22 mouse cellular contexts compared by ENCODE assay signal in genomic region chr5:65672162-65672561, GRCm38 (mm10).
"Had no signal": no experiment of that assay in that cellular context is flagged by ENCODE, and none has a peak within 500 bp of the region (broad histone marks: within the 10 kb centered on the region; RNA-seq: fewer than 3 reads in every experiment).

No protein-coding gene starts in this region.

- H3K27ac ChIP-seq: heart, embryonic 10.5 days; hindbrain, embryonic 10.5 days; hindbrain, embryonic 12.5 days; hindbrain, embryonic 14.5 days; intestine, embryonic 15.5 days; limb, embryonic 10.5 days; limb, embryonic 12.5 days; liver, embryonic 13.5 days; liver, embryonic 15.5 days had no signal

- H3K4me3 ChIP-seq: heart, embryonic 10.5 days; heart, embryonic 12.5 days; hindbrain, embryonic 10.5 days; hindbrain, embryonic 12.5 days; intestine, embryonic 15.5 days; limb, embryonic 10.5 days; limb, embryonic 12.5 days; liver, embryonic 13.5 days; liver, embryonic 15.5 days had no signal

- H3K9me3 ChIP-seq: heart, embryonic 10.5 days; hindbrain, embryonic 10.5 days; intestine, embryonic 15.5 days; limb, embryonic 10.5 days; limb, embryonic 12.5 days; liver, embryonic 13.5 days; liver, embryonic 15.5 days had no signal

- DNase-seq: gastrocnemius, postnatal 14 days; heart, adult 18-20 months; heart, postnatal 10 days; heart, postnatal 4 days; kidney, adult 18-20 months; kidney, adult 8-10 months; kidney, postnatal 10 days; kidney, postnatal 25 days; kidney, postnatal 4 days; layer of hippocampus, adult 9-11 months; liver; liver, embryonic 13.5 days had no signal

- H3K9ac ChIP-seq: heart, embryonic 12.5 days; hindbrain, embryonic 12.5 days; hindbrain, embryonic 14.5 days; intestine, embryonic 15.5 days; limb, embryonic 12.5 days; liver, embryonic 13.5 days; liver, embryonic 15.5 days had no signal

- H3K27me3 ChIP-seq: heart, embryonic 12.5 days; hindbrain, embryonic 12.5 days; intestine, embryonic 15.5 days; limb, embryonic 12.5 days; liver, embryonic 13.5 days; liver, embryonic 15.5 days had no signal

- H3K4me2 ChIP-seq: heart, embryonic 12.5 days; hindbrain, embryonic 12.5 days; hindbrain, embryonic 14.5 days; intestine, embryonic 15.5 days; limb, embryonic 12.5 days; liver, embryonic 11.5 days; liver, embryonic 13.5 days; liver, embryonic 15.5 days had no signal

- H3K4me1 ChIP-seq: heart, embryonic 12.5 days; hindbrain, embryonic 10.5 days; hindbrain, embryonic 12.5 days; intestine, embryonic 15.5 days; limb, embryonic 10.5 days had no signal
